Mouse (Mus musculus): ENCODE results near the gene Dmpk. TPM values are rescaled to one million over a fixed set of nuclear protein-coding genes. Genes with fewer than 3 reads are reported as not detected.

Gene Dmpk
- 13.7 and 18.2 TPM in 2 replicates for polyA plus RNA-seq (2016; fragmentation: Nextera tagmentation; extraction: Ambion mirVana)

DNA sequence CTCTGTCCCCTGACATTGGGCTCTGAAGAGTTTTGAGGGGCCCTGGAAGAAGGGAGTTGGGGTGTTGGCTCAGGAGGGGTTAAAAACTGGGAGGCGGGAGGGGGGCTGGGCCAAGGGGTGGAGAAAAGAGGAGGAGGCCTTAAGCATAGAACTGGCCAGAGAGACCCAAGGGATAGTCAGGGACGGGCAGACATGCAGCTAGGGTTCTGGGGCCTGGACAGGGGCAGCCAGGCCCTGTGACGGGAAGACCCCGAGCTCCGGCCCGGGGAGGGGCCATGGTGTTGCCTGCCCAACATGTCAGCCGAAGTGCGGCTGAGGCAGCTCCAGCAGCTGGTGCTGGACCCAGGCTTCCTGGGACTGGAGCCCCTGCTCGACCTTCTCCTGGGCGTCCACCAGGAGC lies at the start of gene Dmpk:
Gene Dmpk, plus strand, starts transcription at position 149 of the 400 bp plus-strand sequence.
- Histone ChIP-seq H3K9ac (0 out of 2 replicates have a peak within 1 kb of the TSS, but pooled peaks have one; percentile 8), H3K4me3 (no peak within 1 kb of the TSS), H3K36me3 (peaks cover 72% of the 10 kb centered on the region)

DNA sequence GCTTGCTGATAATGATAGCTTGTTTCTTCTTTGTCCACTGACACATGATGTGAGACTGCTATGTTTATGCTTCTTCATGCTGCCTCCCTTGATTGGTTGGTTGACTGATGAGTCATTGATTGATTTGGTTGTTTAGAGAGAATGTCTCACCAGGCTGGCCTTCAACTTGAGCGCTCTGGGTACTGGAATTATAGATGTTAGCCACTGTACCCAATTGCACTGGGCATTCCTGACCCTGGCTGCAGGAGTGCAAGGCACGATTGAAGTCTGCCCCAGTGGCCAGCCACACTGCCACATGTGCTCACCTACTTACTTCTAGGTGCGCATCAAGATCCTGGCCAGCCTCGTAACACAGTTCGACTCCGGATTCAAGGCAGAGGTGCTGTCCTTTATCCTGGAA lies 39.0 kb upstream of the Dmpk start:
- Histone ChIP-seq H3K9ac (no peak overlapping the region), H3K4me1 (no peaks in the 10 kb centered on the region), H3K4me2 (replicated peaks) (no peak overlapping the region), H3K27me3 (replicated peaks) (no peaks in the 10 kb centered on the region), H3K4me3 (no peak overlapping the region), H3K27ac (no peak overlapping the region), H3K36me3 (peaks cover 100% of the 10 kb centered on the region), H3K9me3 (no peaks in the 10 kb centered on the region)
- 95% methylated on average over 6 of the region's 6 CpGs for WGBS
- ATAC-seq (ENCODE audit: low FRiP score, low read depth), result no peak

More for the DNA sequence above, at the start of gene Dmpk:
- H3K4me1 ChIP-seq, result peaks cover 32% of the 10 kb centered on the region
- no peak for ATAC-seq (ENCODE audit: low FRiP score, low read depth)
- H3K27ac ChIP-seq, result no peak within 1 kb of the TSS
- no peaks in the 10 kb centered on the region for H3K9me3 ChIP-seq
- peak within 1 kb of the TSS; percentile 22; the same call in 1 of the 2 replicates for H3K4me2 ChIP-seq (replicated peaks)
- no peaks in the 10 kb centered on the region; the same call in 1 of the 2 replicates for H3K27me3 ChIP-seq (replicated peaks)
- 59% methylated on average over 10 of the region's 10 CpGs for WGBS

DNA sequence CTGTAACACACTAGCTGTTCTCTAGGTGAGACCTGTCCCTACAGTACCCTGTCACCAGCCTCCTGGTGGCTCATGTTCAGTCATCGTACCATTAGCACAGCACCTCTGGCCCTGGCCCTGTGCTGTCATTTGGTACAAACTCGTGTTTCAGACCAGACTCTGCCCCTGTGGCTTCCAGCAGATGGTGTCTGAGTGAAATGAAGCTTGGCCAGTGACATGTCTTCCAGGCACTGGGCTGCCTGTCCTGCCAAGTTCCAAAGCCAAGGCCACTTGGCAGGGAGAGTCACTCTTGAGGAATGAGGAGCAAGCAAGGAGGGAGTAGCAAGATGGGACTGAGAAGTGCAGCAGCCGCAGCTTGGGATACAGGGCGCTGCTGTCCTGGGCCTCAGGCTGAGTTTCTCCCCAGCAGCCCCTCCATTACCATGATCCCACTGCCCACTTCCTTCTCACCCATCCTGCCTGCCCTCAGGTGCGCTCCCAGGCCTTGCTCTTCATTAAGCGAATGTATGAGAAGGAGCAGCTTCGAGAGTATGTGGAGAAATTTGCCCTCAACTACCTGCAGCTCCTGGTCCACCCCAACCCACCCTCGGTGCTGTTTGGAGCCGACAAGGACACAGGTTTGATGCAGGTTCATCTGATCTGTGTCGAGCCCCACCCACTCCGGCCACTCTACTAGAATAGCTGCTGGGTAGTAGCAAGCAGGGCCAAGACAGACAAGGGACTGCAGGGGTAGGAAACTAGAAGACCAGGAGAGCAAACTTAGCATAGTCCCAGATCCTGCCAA lies 37.2 kb upstream of the Dmpk start:
- Histone ChIP-seq H3K27me3 (replicated peaks) (no peaks in the 10 kb centered on the region), H3K36me3 (peaks cover 99% of the 10 kb centered on the region), H3K4me1 (no peaks in the 10 kb centered on the region), H3K9me3 (no peaks in the 10 kb centered on the region), H3K4me3 (no peak overlapping the region), H3K9ac (no peak overlapping the region), H3K27ac (no peak overlapping the region), H3K4me2 (replicated peaks) (no peak overlapping the region)
- 93% methylated on average over 11 of the region's 11 CpGs for WGBS
- no peak for ATAC-seq (ENCODE audit: low FRiP score, low read depth)

- Histone ChIP-seq H3K9ac (no peak overlapping the region), H3K36me3 (peaks cover 94% of the 10 kb centered on the region), H3K27ac (no peak overlapping the region), H3K9me3 (no peaks in the 10 kb centered on the region), H3K4me3 (no peak overlapping the region), H3K27me3 (replicated peaks) (no peaks in the 10 kb centered on the region), H3K4me1 (no peaks in the 10 kb centered on the region), H3K4me2 (replicated peaks) (no peak overlapping the region)
- no peak for ATAC-seq (ENCODE audit: low FRiP score, low read depth)
- 91% methylated on average over 14 of the region's 14 CpGs for WGBS
Measured at GRCm38 (mm10) chr7:19048006-19048527, 35.6 kb upstream of the Dmpk start.

GRCm38 (mm10) chr7:19049252-19049651 lies 34.4 kb upstream of the Dmpk start:
- H3K27ac ChIP-seq, result no peak overlapping the region
- WGBS, result 89% methylated on average over 5 of the region's 5 CpGs
- no peak for ATAC-seq (ENCODE audit: low FRiP score, low read depth)
- peaks cover 83% of the 10 kb centered on the region for H3K36me3 ChIP-seq
- no peaks in the 10 kb centered on the region for H3K9me3 ChIP-seq
- no peak overlapping the region for H3K4me2 ChIP-seq (replicated peaks)
- peaks cover 5% of the 10 kb centered on the region for H3K4me1 ChIP-seq
- no peak overlapping the region for H3K9ac ChIP-seq
- no peak overlapping the region for H3K4me3 ChIP-seq
- H3K27me3 ChIP-seq (replicated peaks), result no peaks in the 10 kb centered on the region

GRCm38 (mm10) chr7:19050172-19050571 lies 33.5 kb upstream of the Dmpk start:
- 92% methylated on average over 8 of the region's 8 CpGs for WGBS
- ATAC-seq (ENCODE audit: low FRiP score, low read depth), result no peak
- Histone ChIP-seq H3K4me1 (peaks cover 11% of the 10 kb centered on the region), H3K4me3 (no peak overlapping the region), H3K27ac (no peak overlapping the region), H3K9ac (no peak overlapping the region), H3K4me2 (replicated peaks) (no peak overlapping the region), H3K9me3 (no peaks in the 10 kb centered on the region), H3K36me3 (peaks cover 75% of the 10 kb centered on the region), H3K27me3 (replicated peaks) (no peaks in the 10 kb centered on the region)

DNA sequence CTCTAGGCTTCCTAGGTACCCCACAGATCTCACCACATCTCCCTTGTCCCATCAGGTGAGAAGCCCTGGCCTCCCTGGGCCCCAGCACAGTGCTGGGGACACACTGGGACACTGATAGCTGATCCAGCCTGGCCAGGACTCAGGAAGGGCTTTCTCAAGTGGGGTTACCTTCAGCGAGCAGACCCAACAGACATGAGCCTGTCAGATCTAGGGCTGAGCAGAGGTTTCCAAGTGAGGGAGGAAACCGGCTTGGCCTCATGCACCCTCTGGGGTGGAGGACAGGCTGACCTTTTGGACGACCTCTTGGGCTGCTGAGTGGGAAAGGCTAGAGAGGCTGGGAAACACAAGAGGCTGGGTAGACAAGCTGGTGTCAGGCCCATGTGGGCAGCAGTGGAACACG lies 32.5 kb upstream of the Dmpk start:
- WGBS, result 79% methylated on average over 4 of the region's 4 CpGs
- Histone ChIP-seq H3K27ac (no peak overlapping the region), H3K9ac (no peak overlapping the region), H3K36me3 (peaks cover 67% of the 10 kb centered on the region), H3K9me3 (no peaks in the 10 kb centered on the region), H3K4me1 (peaks cover 11% of the 10 kb centered on the region), H3K4me2 (replicated peaks) (no peak overlapping the region), H3K27me3 (replicated peaks) (no peaks in the 10 kb centered on the region), H3K4me3 (no peak overlapping the region)
- ATAC-seq (ENCODE audit: low FRiP score, low read depth), result no peak

DNA sequence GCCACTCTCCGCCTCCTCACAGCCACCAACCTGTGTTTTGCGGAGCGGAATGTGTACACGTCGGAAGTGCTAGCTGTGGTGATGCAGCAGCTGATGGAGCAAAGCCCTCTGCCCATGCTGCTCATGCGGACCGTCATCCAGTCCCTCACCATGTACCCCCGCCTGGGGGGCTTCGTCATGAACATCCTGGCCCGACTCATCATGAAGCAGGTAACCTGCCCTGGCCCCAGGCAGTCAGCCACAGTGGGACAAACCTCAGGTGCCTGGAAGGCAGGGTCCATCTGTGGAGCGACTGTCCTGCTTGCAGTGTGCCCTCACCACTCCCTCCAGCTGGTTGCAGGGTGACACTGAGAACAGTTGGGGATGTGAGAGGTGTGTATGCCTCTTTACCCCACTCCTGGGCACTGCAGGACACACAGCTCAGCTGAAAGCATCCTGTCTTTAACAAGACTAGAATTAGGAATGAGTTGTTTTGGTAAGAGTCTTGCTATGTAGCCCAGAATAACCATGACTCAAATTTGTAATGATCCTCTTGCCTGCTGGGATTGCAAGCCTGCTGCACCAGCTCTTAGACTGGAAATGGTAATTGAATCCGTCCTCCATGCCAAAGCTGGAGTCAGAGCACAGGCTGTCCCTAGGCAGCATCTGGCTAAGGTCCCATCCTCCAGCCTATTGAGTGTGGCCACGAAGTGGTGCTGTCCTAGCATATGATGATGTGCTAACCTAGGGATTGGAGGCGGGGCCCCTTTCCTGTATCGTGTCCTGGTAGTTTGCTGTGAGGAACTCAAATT lies 31.1 kb upstream of the Dmpk start:
- WGBS, result 88% methylated on average over 15 of the region's 15 CpGs
- Histone ChIP-seq H3K4me1 (peaks cover 11% of the 10 kb centered on the region), H3K9me3 (no peaks in the 10 kb centered on the region), H3K27ac (no peak overlapping the region), H3K4me3 (no peak overlapping the region), H3K4me2 (replicated peaks) (no peak overlapping the region), H3K27me3 (replicated peaks) (no peaks in the 10 kb centered on the region), H3K9ac (no peak overlapping the region), H3K36me3 (peaks cover 53% of the 10 kb centered on the region)
- no peak for ATAC-seq (ENCODE audit: low FRiP score, low read depth)

GRCm38 (mm10) chr7:19053136-19053532 lies 30.5 kb upstream of the Dmpk start:
- no peak for ATAC-seq (ENCODE audit: low FRiP score, low read depth)
- Histone ChIP-seq H3K4me2 (replicated peaks) (no peak overlapping the region), H3K9me3 (no peaks in the 10 kb centered on the region), H3K9ac (no peak overlapping the region), H3K27me3 (replicated peaks) (no peaks in the 10 kb centered on the region), H3K36me3 (peaks cover 47% of the 10 kb centered on the region), H3K4me1 (peaks cover 11% of the 10 kb centered on the region), H3K27ac (no peak overlapping the region), H3K4me3 (no peak overlapping the region)
- 90% methylated on average over 7 of the region's 7 CpGs for WGBS

DNA sequence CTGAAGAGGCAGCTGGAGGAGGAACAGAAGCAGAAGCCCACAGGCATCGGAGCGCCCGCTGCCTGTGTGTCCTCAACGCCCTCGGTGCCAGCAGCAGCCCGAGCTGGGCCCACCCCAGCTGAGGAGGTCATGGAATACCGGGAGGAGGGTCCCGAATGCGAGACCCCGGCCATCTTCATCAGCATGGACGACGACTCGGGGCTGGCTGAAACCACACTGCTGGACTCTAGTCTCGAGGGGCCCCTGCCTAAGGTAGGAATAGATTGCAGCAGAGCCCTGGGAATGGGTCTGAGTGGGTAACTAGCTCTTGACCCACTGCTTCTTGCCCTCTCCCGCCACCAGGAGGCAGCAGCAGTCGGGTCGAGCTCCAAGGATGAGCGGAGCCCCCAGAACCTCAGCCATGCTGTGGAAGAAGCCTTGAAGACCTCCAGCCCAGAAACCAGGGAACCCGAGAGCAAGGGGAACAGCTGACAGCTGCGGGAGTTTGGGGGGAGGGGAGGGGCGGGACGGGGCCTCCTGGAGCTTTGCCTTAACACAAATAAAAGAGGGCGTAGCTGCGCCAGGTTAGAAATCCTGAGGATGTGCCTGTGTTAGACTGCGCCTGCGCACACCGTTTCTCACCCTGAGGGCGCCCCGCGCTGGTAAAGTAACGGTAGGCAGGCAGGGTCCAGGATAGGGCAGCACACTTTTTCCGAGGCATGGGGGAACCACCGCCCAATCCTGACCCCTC lies 29.4 kb upstream of the Dmpk start, which contains the start of gene Rsph6a:
Gene Rsph6a, plus strand, starts transcription at position 644 of the 730 bp plus-strand sequence.
- peak; percentile 74 for ATAC-seq (ENCODE audit: low FRiP score, low read depth)
- Histone ChIP-seq H3K27ac (no peak within 1 kb of the TSS), H3K4me2 (replicated peaks) (peak within 1 kb of the TSS; percentile 59), H3K27me3 (replicated peaks) (no peaks in the 10 kb centered on the region), H3K4me3 (peak within 1 kb of the TSS; percentile 18; the same call in 1 of the 2 replicates), H3K9me3 (no peaks in the 10 kb centered on the region), H3K36me3 (peaks cover 36% of the 10 kb centered on the region), H3K4me1 (peaks cover 11% of the 10 kb centered on the region), H3K9ac (0 out of 2 replicates have a peak within 1 kb of the TSS, but pooled peaks have one; percentile 29)
- WGBS, result 20% methylated on average over 33 of the region's 33 CpGs

DNA sequence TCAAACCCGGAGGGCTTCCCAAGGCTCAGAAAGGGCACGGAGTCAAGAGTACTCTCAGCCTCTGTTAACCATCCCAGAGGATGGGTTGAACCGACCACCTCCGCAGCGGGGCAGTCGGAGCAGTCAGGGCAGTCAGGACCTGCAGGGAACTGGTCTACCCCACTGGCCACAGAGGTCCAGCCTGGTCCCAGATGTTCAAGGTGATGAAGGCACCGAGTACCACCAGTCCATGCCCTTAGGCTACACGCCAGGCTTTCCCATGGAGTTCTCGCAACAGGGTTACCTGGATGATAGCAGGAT lies 28.9 kb upstream of the Dmpk start:
- WGBS, result 65% methylated on average over 9 of the region's 9 CpGs
- Histone ChIP-seq H3K27ac (no peak overlapping the region), H3K4me2 (replicated peaks) (peak overlapping the region; percentile 59), H3K9ac (0 out of 2 replicates have a peak overlapping the region, but pooled peaks have one; percentile 29), H3K36me3 (peaks cover 31% of the 10 kb centered on the region), H3K4me3 (peak overlapping the region; percentile 18; the same call in 1 of the 2 replicates), H3K9me3 (no peaks in the 10 kb centered on the region), H3K27me3 (replicated peaks) (no peaks in the 10 kb centered on the region), H3K4me1 (peaks cover 11% of the 10 kb centered on the region)
- no peak for ATAC-seq (ENCODE audit: low FRiP score, low read depth)

Data from neural tube, embryonic 12.5 days (tissue).